Mouse (Mus musculus) spleen, adult 2 months (tissue): ENCODE data around the gene Clec12b. TPM values are rescaled to one million over a fixed set of nuclear protein-coding genes. Genes with fewer than 3 reads are reported as not detected.

Experiments used
- DNase-seq, 2 experiments: peaks; one replicate each; pipeline versions ENCODE4 v3.0.0 to v3.0.0-alpha.2; 2012 to 2021; ENCODE audit warnings: low spot score in 2 of 2, low read depth in 1 of 2
- H3K27ac ChIP-seq: fragments of 200-500 bp; 2 replicates; pipeline ENCODE4 v1.5.1; 2012; ENCODE audit warnings: low read length, inconsistent platforms; ENCODE audit not compliant: insufficient read depth
- H3K27me3 ChIP-seq: fragments of 200-500 bp; 2 replicates; pipeline ENCODE4 v1.6.1; 2012; ENCODE audit warnings: mild to moderate bottlenecking, moderate library complexity, low read length, inconsistent platforms; ENCODE audit not compliant: control insufficient read depth, insufficient read depth
- H3K36me3 ChIP-seq: fragments of 200-500 bp; 2 replicates; pipeline ENCODE4 v1.6.1; 2012; ENCODE audit warnings: mild to moderate bottlenecking, low read length, inconsistent platforms; ENCODE audit not compliant: control insufficient read depth, insufficient read depth
- H3K4me1 ChIP-seq: fragments of 200-500 bp; 2 replicates; pipeline ENCODE4 v1.6.1; 2011; ENCODE audit warnings: inconsistent platforms; ENCODE audit not compliant: control insufficient read depth, insufficient read depth, insufficient read length
- H3K4me3 ChIP-seq: fragments of 200-500 bp; 2 replicates; pipeline ENCODE4 v1.5.1; 2011; ENCODE audit warnings: mild to moderate bottlenecking, inconsistent platforms; ENCODE audit not compliant: insufficient read depth, insufficient read length; ENCODE audit errors: extremely low read depth
- CTCF ChIP-seq: fragments of 200-500 bp; IDR thresholded peaks from 2 replicates; pipeline ENCODE4 v1.5.1; 2011; ENCODE audit warnings: mild to moderate bottlenecking, inconsistent platforms; ENCODE audit not compliant: insufficient read depth, insufficient read length, insufficient replicate concordance; ENCODE audit errors: extremely low read depth
- POLR2A ChIP-seq: fragments of 200-500 bp; IDR thresholded peaks from 2 replicates; pipeline ENCODE4 v1.6.1; 2011; ENCODE audit warnings: low read depth, low read length, inconsistent platforms
- WGBS: fragments of 180-500 bp; shearing (Covaris S2); methylation state at CpG from one replicate; pipeline ENCODE4 v1.1.7; 2018; 5-methylcytosine and 5-hydroxymethylcytosine counted together
- polyA plus RNA-seq: library from polyadenylated mRNA; depleted of rRNA; stranded (reverse); fragments of >200 nt; gene quantifications from 2 replicates; pipeline ENCODE4 v1.2.3, GENCODE M21; 2012

Clec12b gene
- polyA plus RNA-seq, 1 experiment, result not detected

- H3K27me3 ChIP-seq, result no peaks in the 10 kb centered on the region
- DNase-seq, result no peak
- H3K4me3 ChIP-seq, result no peak overlapping the region
- WGBS, result 58% methylated on average over 6 of the region's 6 CpGs
- no peaks in the 10 kb centered on the region for H3K36me3 ChIP-seq
- H3K27ac ChIP-seq, result no peak overlapping the region
- no peaks in the 10 kb centered on the region for H3K4me1 ChIP-seq
- TF ChIP-seq CTCF, result no peak
Observed at GRCm38 (mm10) chr6:129399945-129400344, 14.3 kb upstream of the Clec12b start.

GRCm38 (mm10) chr6:129396997-129397396 lies 11.3 kb upstream of the Clec12b start, which contains the start of gene Clec1b:
TSS of gene Clec1b (plus strand) at chr6:129397297.
- peak within 1 kb of the TSS; percentile 46; the same call in 1 of the 2 replicates for H3K27ac ChIP-seq
- WGBS, result 74% methylated on average over 8 of the region's 8 CpGs

GRCm38 (mm10) chr6:129393732-129394131 lies 8.1 kb upstream of the Clec12b start:
- Histone ChIP-seq H3K4me3 (no peak overlapping the region), H3K36me3 (no peaks in the 10 kb centered on the region), H3K4me1 (no peaks in the 10 kb centered on the region), H3K27ac (no peak overlapping the region), H3K27me3 (no peaks in the 10 kb centered on the region)
- no peak for TF ChIP-seq CTCF
- TF ChIP-seq POLR2A, result no peak
- WGBS, result 73% methylated on average over 6 of the region's 6 CpGs
- DNase-seq, result no peak

More at GRCm38 (mm10) chr6:129396997-129397396, 11.3 kb upstream of the Clec12b start, which contains the start of gene Clec1b:
- no peak for DNase-seq
- H3K4me1 ChIP-seq, result no peaks in the 10 kb centered on the region
- TF ChIP-seq CTCF, result no peak
- H3K4me3 ChIP-seq, result no peak within 1 kb of the TSS
- no peaks in the 10 kb centered on the region for H3K27me3 ChIP-seq
- H3K36me3 ChIP-seq, result no peaks in the 10 kb centered on the region

GRCm38 (mm10) chr6:129393087-129393720 lies 7.5 kb upstream of the Clec12b start:
- DNase-seq, result no peak
- Histone ChIP-seq H3K36me3 (no peaks in the 10 kb centered on the region), H3K27ac (no peak overlapping the region), H3K4me1 (no peaks in the 10 kb centered on the region), H3K27me3 (no peaks in the 10 kb centered on the region), H3K4me3 (no peak overlapping the region)
- TF ChIP-seq CTCF (no peak), POLR2A (no peak)
- 21% methylated on average over 2 of the region's 2 CpGs for WGBS

GRCm38 (mm10) chr6:129385000-129385399 lies 674 bp downstream of the Clec12b start:
- Histone ChIP-seq H3K27me3 (no peaks in the 10 kb centered on the region), H3K4me1 (no peaks in the 10 kb centered on the region), H3K27ac (no peak overlapping the region), H3K36me3 (no peaks in the 10 kb centered on the region), H3K4me3 (no peak overlapping the region)
- WGBS, result 92% methylated on average over 4 of the region's 4 CpGs
- TF ChIP-seq CTCF (no peak), POLR2A (no peak)
- no peak for DNase-seq

GRCm38 (mm10) chr6:129383466-129383865 lies 2.2 kb downstream of the Clec12b start:
- TF ChIP-seq POLR2A, result no peak
- no peak for TF ChIP-seq CTCF
- Histone ChIP-seq H3K4me3 (no peak overlapping the region), H3K36me3 (no peaks in the 10 kb centered on the region), H3K27ac (no peak overlapping the region), H3K27me3 (no peaks in the 10 kb centered on the region), H3K4me1 (no peaks in the 10 kb centered on the region)
- DNase-seq, result no peak
- 76% methylated on average over 3 of the region's 3 CpGs for WGBS

- 58% methylated on average over 1 of the region's 1 CpGs for WGBS
- Histone ChIP-seq H3K27ac (no peak overlapping the region), H3K4me3 (no peak overlapping the region), H3K4me1 (no peaks in the 10 kb centered on the region), H3K36me3 (no peaks in the 10 kb centered on the region), H3K27me3 (no peaks in the 10 kb centered on the region)
- TF ChIP-seq POLR2A, result no peak
- no peak for TF ChIP-seq CTCF
- DNase-seq, result no peak
Observed at GRCm38 (mm10) chr6:129381736-129382135, 3.9 kb downstream of the Clec12b start.
